Mouse (Mus musculus) ovary, postnatal 10 days (tissue): ENCODE measurements at regions not wholly inside any gene's neighbourhood (a gene's known extent, or its start where the extent isn't known, plus 50 kb on each side); places are given as distances from the start of the nearest gene placed in this dataset.

Experiments
- DNase-seq: peaks from one replicate; pipeline ENCODE4 v3.0.0; 2022; ENCODE audit warnings: low spot score

DNA sequence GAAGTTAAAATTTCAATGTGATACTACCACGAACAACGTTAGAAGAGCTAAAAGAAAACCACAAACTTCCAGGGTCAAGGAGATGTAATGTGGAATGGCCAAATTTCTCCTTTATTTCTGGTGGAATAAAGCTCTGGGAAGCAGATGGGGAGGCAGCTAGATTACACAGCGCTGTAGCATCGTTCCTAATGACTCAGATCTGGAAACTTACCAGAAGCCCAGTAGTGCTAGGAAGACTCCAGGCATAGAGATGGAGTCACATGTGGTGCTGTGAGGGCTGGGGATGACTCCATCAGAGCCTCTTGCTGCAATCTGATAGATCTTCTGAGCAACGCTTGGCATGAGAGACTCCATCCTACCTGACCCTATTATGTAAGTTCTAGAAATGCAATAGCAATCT lies 136.4 kb upstream of the Myt1l start:
- DNase-seq: no peak

DNA sequence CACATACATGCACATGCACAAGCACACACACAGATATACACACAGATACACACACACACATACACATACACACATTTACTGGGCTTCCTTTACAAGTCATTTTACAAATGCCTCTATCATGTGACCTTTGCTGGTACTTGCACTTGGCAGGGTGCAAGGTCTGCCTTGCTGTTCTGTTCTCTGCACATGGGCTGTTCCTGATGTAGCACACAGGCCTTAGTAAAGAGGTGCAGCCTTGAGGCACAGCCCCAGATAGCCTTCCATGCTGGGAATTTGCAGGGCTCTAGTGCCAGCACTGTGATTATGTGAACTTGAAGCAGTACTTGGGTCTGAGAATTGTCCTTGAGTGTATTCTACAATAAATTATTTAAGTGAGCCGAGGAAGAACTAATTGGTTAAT lies 133.9 kb upstream of the Myt1l start:
- DNase-seq: no peak

DNA sequence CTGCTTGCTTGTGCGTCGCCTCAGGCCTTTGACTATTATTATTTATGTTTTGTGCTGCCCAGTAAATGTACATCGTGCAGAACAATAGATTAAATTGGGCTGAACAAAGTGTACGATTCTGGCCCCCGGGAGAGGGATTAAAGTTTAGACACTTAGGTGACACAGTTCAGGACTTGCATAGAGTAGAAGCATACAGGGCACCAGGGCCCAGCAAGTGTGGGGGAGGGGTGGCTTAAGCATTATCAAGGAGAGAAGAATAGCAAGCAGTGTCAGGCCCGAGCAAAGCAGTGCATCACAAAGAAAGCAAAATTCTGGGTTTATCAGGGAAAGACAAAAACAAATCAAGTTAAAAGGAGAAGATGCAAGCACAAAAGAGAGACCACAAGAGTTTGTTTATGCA lies 133.3 kb upstream of the Myt1l start:
- DNase-seq: no peak

DNA sequence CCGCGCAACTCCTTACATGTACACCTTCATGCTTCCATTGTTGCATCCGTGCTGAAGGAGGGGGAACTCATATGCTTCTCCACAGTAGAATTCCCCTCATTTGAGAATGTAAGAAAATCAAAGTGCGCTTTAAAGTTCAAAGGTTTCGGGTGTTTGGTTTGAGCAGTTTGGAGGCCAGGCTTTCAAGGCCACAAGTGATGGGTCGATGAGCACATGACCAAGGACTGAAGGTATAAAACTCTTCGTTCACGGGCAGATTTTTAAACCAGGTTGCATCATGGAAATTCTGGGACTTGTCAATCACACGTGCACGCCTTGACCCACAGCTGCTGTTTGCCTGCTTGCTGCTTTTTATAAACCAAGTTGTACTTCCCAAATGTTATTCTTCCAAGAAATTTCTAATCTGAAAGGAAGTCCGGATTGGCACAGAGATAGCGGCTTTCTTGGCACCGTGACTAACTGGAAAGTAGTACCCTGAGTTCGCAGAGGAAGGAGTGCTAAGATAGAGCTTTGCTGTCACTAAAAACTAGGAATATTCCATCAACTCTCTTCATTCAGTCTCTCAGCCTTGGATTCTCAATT lies 132.7 kb upstream of the Myt1l start:
- no peak for DNase-seq

DNA sequence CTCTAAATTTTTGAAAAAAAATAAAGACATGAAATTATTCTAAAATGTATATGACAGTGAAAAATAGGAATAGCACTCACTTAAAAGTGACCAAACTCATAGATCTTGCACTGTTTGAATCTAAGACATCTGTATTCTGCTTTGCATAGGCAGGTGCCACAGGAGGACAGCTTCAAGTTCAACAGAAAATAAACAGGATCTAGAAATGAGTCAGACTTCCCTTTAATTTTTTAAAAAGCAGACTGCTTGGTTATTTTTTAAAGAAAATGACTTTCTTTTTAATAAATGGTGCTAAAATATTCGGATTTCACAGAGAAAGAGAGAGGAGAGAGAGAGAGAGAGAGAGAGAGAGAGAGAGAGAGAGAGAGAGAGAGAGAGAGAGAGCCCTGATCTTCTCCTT lies 123.8 kb upstream of the Myt1l start:
- no peak for DNase-seq

DNA sequence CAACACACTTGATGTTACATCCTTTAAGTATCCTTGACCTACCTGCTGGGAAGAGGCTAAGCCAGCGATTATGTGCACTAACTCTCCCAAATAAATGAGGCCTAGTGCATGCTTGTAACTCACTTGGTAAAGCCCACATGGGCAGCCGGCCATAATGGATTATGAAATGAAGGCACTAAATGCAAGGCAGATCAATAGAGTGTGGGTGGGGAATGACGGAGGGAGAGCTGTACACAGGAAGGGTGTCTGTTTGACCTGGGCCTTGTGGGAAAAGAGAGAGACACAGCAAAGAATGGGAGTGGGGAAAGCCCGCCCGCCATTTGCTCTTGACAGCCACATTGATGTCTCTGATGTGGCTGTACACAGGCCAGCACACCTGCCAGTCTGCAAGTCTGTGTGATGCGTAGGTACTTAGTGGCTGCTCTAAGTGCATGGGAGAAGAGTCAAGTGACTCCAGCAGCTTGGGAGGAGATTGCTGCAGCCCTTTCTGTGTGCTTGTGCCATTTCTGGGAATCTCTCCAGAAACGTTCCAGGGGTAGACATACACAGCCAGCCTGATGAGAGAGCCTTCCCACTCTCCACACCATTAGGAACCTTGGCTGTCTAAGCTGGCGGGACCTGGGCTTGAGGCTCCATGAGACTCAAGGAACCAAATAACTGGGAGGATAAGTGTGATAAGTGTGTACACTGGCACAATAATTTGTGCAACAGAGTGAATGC lies 118.7 kb upstream of the Myt1l start:
- no peak for DNase-seq

DNA sequence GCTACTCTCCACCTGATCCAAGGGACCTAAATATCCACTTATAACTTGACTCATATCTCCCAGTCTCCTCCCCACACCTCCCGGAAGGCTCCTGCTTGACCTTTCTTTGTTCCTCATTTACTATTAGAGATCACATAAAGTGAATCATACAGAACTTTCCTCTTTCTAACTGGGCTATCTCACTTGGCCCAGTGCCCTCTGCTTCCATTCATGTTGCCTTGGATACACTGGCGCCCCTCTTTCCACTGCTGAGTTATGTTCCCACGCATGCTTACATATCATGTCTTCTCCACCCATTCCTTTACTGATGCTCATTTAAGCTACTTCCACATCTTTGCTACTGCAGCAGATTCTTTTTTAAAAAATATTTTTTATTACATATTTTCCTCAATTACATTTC lies 94.2 kb upstream of the Myt1l start:
- no peak for DNase-seq

DNA sequence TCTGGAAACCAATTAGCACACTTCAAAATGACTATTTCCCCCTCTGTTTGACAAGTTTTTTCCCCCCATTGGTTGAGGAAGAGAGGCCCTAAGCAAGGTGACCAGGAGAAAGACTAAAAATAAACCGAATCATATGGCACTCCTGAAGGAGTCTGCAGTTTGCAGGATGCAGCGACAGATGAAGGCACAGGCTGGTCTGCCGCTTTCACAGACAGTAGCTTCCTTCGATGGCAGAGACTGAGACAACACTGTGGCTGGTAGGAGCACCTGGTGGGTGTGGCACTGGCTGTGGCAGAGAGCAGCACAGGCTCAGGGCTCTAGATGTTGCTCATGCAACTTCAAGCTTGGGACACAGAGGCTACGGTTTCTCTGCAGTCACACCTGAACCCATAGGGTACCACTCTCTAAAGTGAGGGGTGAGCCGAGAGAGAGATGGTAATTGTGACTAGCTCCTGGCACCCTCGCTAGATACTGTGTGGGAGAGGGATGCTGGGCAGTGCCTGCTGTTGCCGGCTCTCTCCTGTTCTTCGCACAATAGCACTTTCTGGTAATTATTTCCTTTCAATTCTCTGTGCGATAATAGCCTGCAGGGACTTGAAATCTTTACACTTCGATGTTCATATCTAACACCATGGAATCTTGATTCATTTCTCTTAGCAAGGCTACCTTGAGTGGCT lies 88.7 kb upstream of the Myt1l start:
- DNase-seq: no peak

DNA sequence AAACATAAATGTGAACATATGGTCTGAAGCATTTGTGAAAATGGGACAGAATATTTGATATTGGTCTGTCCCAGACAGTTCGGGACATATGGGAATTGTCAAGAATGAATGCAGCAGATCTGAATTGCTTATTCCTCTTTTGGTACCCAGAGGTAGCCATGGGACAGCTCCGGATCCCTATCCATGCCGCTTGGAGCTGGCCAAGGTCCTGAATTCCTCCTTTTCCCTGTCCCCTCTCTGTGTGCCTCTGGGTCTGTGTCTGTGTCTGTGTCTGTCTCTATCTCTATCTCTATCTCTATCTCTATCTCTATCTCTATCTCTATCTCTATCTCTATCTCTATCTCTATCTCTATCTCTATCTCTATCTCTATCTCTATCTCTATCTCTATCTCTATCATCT lies 63.0 kb upstream of the Myt1l start:
- peak; percentile 41 for DNase-seq
